Mouse (Mus musculus): ENCODE measurements around the gene Lhfpl2.

GRCm38 (mm10) chr13:94190386-94190785, 132.8 kb downstream of the Lhfpl2 start:
- TF ChIP-seq CTCF (IDR thresholded peaks at IDR 0.05; ENCODE audit: insufficient read depth, low read depth, low read length) (no peak), POLR2A (IDR thresholded peaks at IDR 0.05; ENCODE audit: insufficient read depth, low read depth, low read length) (no peak)
